Mouse (Mus musculus): Measurements from ENCODE around the gene Mlxipl. TPM values are rescaled to one million over a fixed set of nuclear protein-coding genes. Genes with fewer than 3 reads are reported as not detected.

Mlxipl gene
- polyA plus RNA-seq, 1 experiment from 2014 or later = 0.60 TPM

GRCm38 (mm10) chr5:135075655-135076054, 14.0 kb upstream of the Mlxipl start:
- DNase-seq (ENCODE audit: low spot score) (no peak), ATAC-seq (ENCODE audit: insufficient read depth, low FRiP score, low TSS enrichment) (no peak)
- no peak overlapping the region for H3K4me3 ChIP-seq (ENCODE audit: low read depth, low read length)
- H3K9ac ChIP-seq (ENCODE audit: low read length) = no peak overlapping the region
- 72% methylated on average over 4 of the region's 4 CpGs for WGBS
- peaks cover 11% of the 10 kb centered on the region for H3K4me1 ChIP-seq (ENCODE audit: control insufficient read depth, insufficient read depth, low read length)
- H3K36me3 ChIP-seq (ENCODE audit: control insufficient read depth, insufficient read depth, low read length) = peaks cover 5% of the 10 kb centered on the region; the same call in 1 of the 2 replicates
- H3K27ac ChIP-seq (ENCODE audit: low read depth, low read length) = no peak overlapping the region
- no peaks in the 10 kb centered on the region for H3K9me3 ChIP-seq (ENCODE audit: control insufficient read depth, low read length)
- H3K27me3 ChIP-seq (ENCODE audit: control insufficient read depth, insufficient read depth, low read length) = no peaks in the 10 kb centered on the region
- no peak overlapping the region for H3K4me2 ChIP-seq (ENCODE audit: low read depth)

DNA sequence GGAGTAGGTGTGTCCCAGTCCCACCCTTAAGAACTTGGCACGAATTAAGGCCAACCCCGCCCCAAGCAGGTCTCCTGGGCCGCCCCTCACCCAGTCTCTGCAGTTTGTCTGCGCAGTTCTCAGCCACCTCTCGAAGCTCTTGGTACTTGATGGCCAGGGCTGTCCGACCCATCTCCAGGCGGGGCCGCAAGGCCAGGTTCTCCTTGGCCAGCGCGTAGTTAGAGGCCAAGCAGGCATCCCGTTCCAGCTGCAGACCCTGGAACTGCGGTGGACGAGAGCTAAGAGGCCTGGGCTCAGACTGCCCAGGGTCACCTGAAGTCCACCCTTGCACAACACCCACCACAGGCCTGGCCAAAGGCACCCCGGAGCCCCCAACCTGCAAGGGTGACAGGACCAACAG, 13.3 kb upstream of the Mlxipl start:
- H3K27me3 ChIP-seq (ENCODE audit: control insufficient read depth, insufficient read depth, low read length) = no peaks in the 10 kb centered on the region
- peaks cover 5% of the 10 kb centered on the region; the same call in 1 of the 2 replicates for H3K36me3 ChIP-seq (ENCODE audit: control insufficient read depth, insufficient read depth, low read length)
- no peak for ATAC-seq (ENCODE audit: insufficient read depth, low FRiP score, low TSS enrichment)
- 87% methylated on average over 14 of the region's 14 CpGs for WGBS
- no peak overlapping the region for H3K27ac ChIP-seq (ENCODE audit: low read depth, low read length)
- no peaks in the 10 kb centered on the region for H3K9me3 ChIP-seq (ENCODE audit: control insufficient read depth, low read length)
- no peak for DNase-seq (ENCODE audit: low spot score)
- H3K9ac ChIP-seq (ENCODE audit: low read length) = no peak overlapping the region
- peak overlapping the region; percentile 83 for H3K4me2 ChIP-seq (ENCODE audit: low read depth)
- H3K4me1 ChIP-seq (ENCODE audit: control insufficient read depth, insufficient read depth, low read length) = peaks cover 11% of the 10 kb centered on the region
- no peak overlapping the region; the same call in 1 of the 2 replicates for H3K4me3 ChIP-seq (ENCODE audit: low read depth, low read length)

DNA sequence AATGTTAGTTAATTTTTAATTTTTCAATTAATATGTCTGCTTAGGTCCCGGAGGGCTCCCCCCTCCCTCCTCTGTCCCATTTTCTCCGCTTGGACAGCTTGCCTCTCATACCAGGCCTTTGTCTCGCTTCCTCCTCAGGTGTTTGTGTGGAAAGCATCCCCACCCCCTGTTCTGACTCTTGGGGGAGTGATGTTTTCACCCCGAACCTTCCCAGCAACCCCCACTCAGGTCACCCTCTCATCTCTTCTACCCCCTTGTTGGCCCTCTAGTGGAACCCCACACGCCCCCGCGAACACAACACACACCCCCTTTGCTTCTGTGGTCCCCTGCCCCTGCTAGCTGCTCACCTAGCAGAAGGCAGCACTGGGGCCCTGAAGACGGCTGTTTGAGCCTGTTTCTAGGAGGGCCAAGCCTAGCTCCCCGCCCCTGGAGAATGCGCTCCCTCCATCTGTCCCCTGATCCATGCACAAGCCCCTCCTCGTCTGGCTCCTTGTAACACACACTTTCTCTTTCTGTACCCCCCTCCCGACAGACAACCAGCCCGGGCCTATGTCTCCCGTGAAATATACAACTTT, 12.7 kb upstream of the Mlxipl start:
- H3K4me3 ChIP-seq (ENCODE audit: low read depth, low read length) = peak overlapping the region; percentile 97
- peaks cover 5% of the 10 kb centered on the region; the same call in 1 of the 2 replicates for H3K36me3 ChIP-seq (ENCODE audit: control insufficient read depth, insufficient read depth, low read length)
- H3K4me1 ChIP-seq (ENCODE audit: control insufficient read depth, insufficient read depth, low read length) = peaks cover 11% of the 10 kb centered on the region
- WGBS = 24% methylated on average over 14 of the region's 14 CpGs
- H3K27me3 ChIP-seq (ENCODE audit: control insufficient read depth, insufficient read depth, low read length) = no peaks in the 10 kb centered on the region
- DNase-seq (ENCODE audit: low spot score) (peak; percentile 46), ATAC-seq (ENCODE audit: insufficient read depth, low FRiP score, low TSS enrichment) (0 out of 2 replicates have a peak, but pooled peaks have one; percentile 43)
- H3K9me3 ChIP-seq (ENCODE audit: control insufficient read depth, low read length) = no peaks in the 10 kb centered on the region
- H3K27ac ChIP-seq (ENCODE audit: low read depth, low read length) = no peak overlapping the region
- peak overlapping the region; percentile 98 for H3K9ac ChIP-seq (ENCODE audit: low read length)
- H3K4me2 ChIP-seq (ENCODE audit: low read depth) = peak overlapping the region; percentile 83

DNA sequence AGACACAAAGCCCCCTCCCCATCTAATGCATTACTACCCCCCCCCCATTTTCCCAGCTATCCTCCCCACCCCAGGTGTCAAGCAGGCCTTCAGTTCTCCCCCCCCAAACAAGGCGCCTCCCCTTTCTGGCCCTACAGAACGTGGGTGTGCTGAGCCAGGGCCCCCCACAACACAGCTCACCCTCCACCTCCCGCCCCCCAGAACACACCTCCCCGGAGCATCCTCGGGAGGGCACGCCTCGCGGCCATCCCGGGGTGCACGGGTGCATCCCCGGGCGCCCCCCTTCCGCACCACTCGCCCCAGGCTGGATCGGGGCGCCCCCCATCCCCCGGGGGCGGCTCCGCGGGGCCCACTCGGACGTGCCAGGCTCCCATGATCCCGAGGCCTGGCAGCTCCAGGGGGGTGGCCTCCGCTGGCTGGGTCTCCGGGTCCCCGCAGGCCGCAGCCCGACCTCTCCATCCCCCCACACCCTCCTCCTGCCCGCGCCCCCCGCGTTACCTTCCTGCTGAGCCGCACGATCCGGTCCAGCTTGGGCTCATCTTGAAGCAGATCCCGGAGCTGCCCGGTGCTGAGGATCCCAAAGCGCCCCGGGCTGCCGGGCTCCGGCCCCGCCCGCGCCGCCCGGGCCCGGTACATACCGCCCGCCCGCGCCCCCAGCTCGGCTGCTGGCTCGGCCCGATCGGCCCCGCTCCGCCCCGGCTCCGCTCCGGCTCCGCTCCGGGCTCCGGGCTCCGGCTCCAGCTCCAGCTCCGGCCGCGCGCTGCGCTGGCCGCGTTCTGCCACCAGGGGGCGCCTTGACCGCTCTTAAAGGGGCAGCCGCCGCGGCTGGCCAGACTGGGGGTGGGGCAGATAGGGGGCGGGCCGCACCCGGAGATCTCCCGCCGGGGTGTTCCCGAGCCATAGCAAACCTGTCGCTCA, 11.9 kb upstream of the Mlxipl start, which contains the start of gene Vps37d:
Gene Vps37d, minus strand, starts transcription at position 703 of the 918 bp plus-strand sequence.
- no peaks in the 10 kb centered on the region for H3K27me3 ChIP-seq (ENCODE audit: control insufficient read depth, insufficient read depth, low read length)
- H3K36me3 ChIP-seq (ENCODE audit: control insufficient read depth, insufficient read depth, low read length) = peaks cover 2% of the 10 kb centered on the region; the same call in 1 of the 2 replicates
- WGBS = under 1% methylated on average over 37 of the region's 83 CpGs
- ATAC-seq (ENCODE audit: insufficient read depth, low FRiP score, low TSS enrichment) (peak; percentile 86), DNase-seq (ENCODE audit: low spot score) (peak; percentile 96)
- H3K4me3 ChIP-seq (ENCODE audit: low read depth, low read length) = peak within 1 kb of the TSS; percentile 97
- H3K9me3 ChIP-seq (ENCODE audit: control insufficient read depth, low read length) = no peaks in the 10 kb centered on the region
- peak within 1 kb of the TSS; percentile 98 for H3K9ac ChIP-seq (ENCODE audit: low read length)
- peak within 1 kb of the TSS; percentile 60 for H3K27ac ChIP-seq (ENCODE audit: low read depth, low read length)
- peak within 1 kb of the TSS; percentile 83 for H3K4me2 ChIP-seq (ENCODE audit: low read depth)
- H3K4me1 ChIP-seq (ENCODE audit: control insufficient read depth, insufficient read depth, low read length) = peaks cover 11% of the 10 kb centered on the region

DNA sequence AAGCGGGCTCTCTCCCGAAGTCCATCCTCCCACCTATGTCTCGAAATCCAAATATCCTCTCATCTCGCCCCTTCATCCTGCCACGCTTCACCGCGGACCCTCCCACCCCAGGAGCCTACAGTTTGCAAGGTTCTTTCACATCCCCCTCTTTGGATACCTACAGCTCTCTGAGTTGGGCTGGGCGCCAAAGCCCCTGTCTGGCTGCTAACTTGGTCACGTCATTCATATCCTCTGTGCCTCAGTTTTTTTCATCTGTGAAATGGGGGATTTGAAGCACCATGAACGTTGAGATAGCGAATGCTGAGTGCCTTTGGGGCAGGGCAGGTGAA, 11.2 kb upstream of the Mlxipl start:
- peak overlapping the region; percentile 83 for H3K4me2 ChIP-seq (ENCODE audit: low read depth)
- no peak for DNase-seq (ENCODE audit: low spot score)
- H3K9me3 ChIP-seq (ENCODE audit: control insufficient read depth, low read length) = no peaks in the 10 kb centered on the region
- WGBS = 2% methylated on average over 11 of the region's 11 CpGs
- H3K4me1 ChIP-seq (ENCODE audit: control insufficient read depth, insufficient read depth, low read length) = peaks cover 7% of the 10 kb centered on the region
- H3K9ac ChIP-seq (ENCODE audit: low read length) = peak overlapping the region; percentile 98
- no peak overlapping the region for H3K27ac ChIP-seq (ENCODE audit: low read depth, low read length)
- H3K27me3 ChIP-seq (ENCODE audit: control insufficient read depth, insufficient read depth, low read length) = no peaks in the 10 kb centered on the region
- no peaks in the 10 kb centered on the region for H3K36me3 ChIP-seq (ENCODE audit: control insufficient read depth, insufficient read depth, low read length)
- peak overlapping the region; percentile 97 for H3K4me3 ChIP-seq (ENCODE audit: low read depth, low read length)
- ATAC-seq (ENCODE audit: insufficient read depth, low FRiP score, low TSS enrichment) = peak; percentile 32

- Histone ChIP-seq H3K9me3 (ENCODE audit: control insufficient read depth, low read length) (no peaks in the 10 kb centered on the region), H3K4me2 (ENCODE audit: low read depth) (no peak overlapping the region), H3K4me3 (ENCODE audit: low read depth, low read length) (no peak overlapping the region), H3K27ac (ENCODE audit: low read depth, low read length) (no peak overlapping the region), H3K36me3 (ENCODE audit: control insufficient read depth, insufficient read depth, low read length) (no peaks in the 10 kb centered on the region), H3K4me1 (ENCODE audit: control insufficient read depth, insufficient read depth, low read length) (peaks cover 3% of the 10 kb centered on the region; the same call in 1 of the 2 replicates), H3K27me3 (ENCODE audit: control insufficient read depth, insufficient read depth, low read length) (no peaks in the 10 kb centered on the region), H3K9ac (ENCODE audit: low read length) (no peak overlapping the region)
- ATAC-seq (ENCODE audit: insufficient read depth, low FRiP score, low TSS enrichment) = no peak
- WGBS = 92% methylated on average over 2 of the region's 2 CpGs
- no peak for DNase-seq (ENCODE audit: low spot score)
Observed at GRCm38 (mm10) chr5:135079578-135079977, 10.1 kb upstream of the Mlxipl start.

DNA sequence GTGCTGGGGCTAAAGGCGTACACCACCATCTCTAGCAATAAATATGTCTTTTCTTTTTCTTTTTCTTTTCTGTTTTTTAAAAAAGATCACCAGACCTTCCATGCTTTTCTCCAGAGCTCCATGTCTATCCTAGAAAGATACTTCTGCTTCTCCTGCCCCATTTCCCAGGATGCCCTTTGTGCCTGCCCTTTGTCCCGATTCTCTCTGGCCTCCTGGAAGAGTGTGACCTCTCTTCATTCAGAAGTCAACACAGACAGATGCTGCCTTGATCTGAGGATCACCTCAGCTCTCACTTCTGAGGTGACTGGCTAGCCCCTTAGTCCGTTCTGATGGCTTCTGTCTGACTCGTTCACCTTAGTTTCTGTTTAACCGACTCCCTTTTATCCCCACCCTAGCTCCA, 9.2 kb upstream of the Mlxipl start:
- ATAC-seq (ENCODE audit: insufficient read depth, low FRiP score, low TSS enrichment) (no peak), DNase-seq (ENCODE audit: low spot score) (no peak)
- H3K27ac ChIP-seq (ENCODE audit: low read depth, low read length) = no peak overlapping the region
- H3K4me1 ChIP-seq (ENCODE audit: control insufficient read depth, insufficient read depth, low read length) = peaks cover 3% of the 10 kb centered on the region; the same call in 1 of the 2 replicates
- H3K4me2 ChIP-seq (ENCODE audit: low read depth) = no peak overlapping the region
- no peak overlapping the region for H3K4me3 ChIP-seq (ENCODE audit: low read depth, low read length)
- no peaks in the 10 kb centered on the region for H3K27me3 ChIP-seq (ENCODE audit: control insufficient read depth, insufficient read depth, low read length)
- WGBS = 91% methylated on average over 5 of the region's 5 CpGs
- H3K36me3 ChIP-seq (ENCODE audit: control insufficient read depth, insufficient read depth, low read length) = no peaks in the 10 kb centered on the region
- no peak overlapping the region for H3K9ac ChIP-seq (ENCODE audit: low read length)
- no peaks in the 10 kb centered on the region for H3K9me3 ChIP-seq (ENCODE audit: control insufficient read depth, low read length)

- no peaks in the 10 kb centered on the region for H3K4me1 ChIP-seq (ENCODE audit: control insufficient read depth, insufficient read depth, low read length)
- no peak overlapping the region for H3K27ac ChIP-seq (ENCODE audit: low read depth, low read length)
- 47% methylated on average over 4 of the region's 4 CpGs for WGBS
- DNase-seq (ENCODE audit: low spot score) (no peak), ATAC-seq (ENCODE audit: insufficient read depth, low FRiP score, low TSS enrichment) (no peak)
- H3K4me3 ChIP-seq (ENCODE audit: low read depth, low read length) = no peak overlapping the region
- no peaks in the 10 kb centered on the region for H3K36me3 ChIP-seq (ENCODE audit: control insufficient read depth, insufficient read depth, low read length)
- H3K9me3 ChIP-seq (ENCODE audit: control insufficient read depth, low read length) = no peaks in the 10 kb centered on the region
- no peak overlapping the region for H3K9ac ChIP-seq (ENCODE audit: low read length)
- no peak overlapping the region for H3K4me2 ChIP-seq (ENCODE audit: low read depth)
- peaks cover 30% of the 10 kb centered on the region for H3K27me3 ChIP-seq (ENCODE audit: control insufficient read depth, insufficient read depth, low read length)
Observed at GRCm38 (mm10) chr5:135086871-135087270, 2.8 kb upstream of the Mlxipl start.

Data from neural tube, embryonic 11.5 days (tissue).